Mouse (Mus musculus) heart, adult 18-20 months (tissue): ENCODE measurements around the gene Cmklr1. TPM values are rescaled to one million over a fixed set of nuclear protein-coding genes. Genes with fewer than 3 reads are reported as not detected.

Experiments used
- DNase-seq, 2 experiments: peaks; one replicate each; pipeline ENCODE4 v3.0.0; 2021 to 2022; ENCODE audit warnings: mixed read lengths in 1 of 2
- long read RNA-seq, 2 experiments: library from polyadenylated mRNA; stranded (forward); transcript quantifications; one replicate each; pipeline ENCODE4 v2.0.0; 2021
- total RNA-seq, 2 experiments: library from RNA; stranded (reverse); gene quantifications; 2 replicates each; pipeline ENCODE4 v1.2.3; 2021

The Cmklr1 gene
- 10 to 100 TPM; 21.3 to 22.3 TPM for total RNA-seq
- long read RNA-seq, experiment 1 = 0 reads
- long read RNA-seq, experiment 2 = 0 reads

DNA sequence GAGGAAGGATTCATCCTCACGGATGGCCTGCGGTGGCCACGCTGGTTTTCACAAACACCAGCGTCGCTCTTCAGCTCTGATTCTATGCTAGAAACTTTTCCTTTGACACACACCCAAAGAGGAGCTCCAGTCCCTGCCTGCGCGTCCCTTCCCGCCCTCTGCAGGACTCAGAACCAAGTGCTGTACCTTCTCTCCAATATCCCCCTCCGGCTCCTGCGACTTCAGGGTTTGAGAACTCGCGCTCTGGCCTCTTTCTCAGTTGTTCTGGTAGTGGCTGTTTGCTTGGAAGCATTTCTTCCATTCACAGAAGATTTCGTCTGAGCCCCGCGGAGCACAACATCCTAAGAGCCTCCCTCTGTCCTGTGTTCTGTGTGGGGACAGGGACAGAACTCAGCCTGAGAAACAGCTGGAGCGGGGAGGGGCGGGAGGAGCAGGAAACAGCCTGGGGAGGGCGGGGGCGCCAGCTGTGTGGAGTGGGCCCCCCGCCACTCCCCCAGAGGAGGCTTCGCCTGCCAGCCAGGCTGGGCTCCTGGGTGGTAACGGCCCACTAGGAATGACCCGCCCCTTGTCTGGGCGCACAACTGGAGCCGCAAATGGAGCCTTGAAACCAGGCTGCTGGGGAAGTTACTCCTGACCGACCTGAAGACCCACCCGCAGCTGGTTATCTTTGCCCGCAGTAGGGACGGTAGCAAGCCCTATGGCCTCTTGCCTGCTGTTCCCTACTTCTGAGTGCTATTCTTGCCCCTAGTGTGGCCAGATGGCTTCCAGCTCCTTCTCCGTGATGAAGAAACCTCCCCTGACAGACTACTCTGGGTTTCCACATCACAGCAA lies at the start of gene Cmklr1:
Gene Cmklr1 (minus strand): TSS at position 392 of the 831 bp plus-strand sequence.
- DNase-seq = peak; percentile 83 to 87

DNA sequence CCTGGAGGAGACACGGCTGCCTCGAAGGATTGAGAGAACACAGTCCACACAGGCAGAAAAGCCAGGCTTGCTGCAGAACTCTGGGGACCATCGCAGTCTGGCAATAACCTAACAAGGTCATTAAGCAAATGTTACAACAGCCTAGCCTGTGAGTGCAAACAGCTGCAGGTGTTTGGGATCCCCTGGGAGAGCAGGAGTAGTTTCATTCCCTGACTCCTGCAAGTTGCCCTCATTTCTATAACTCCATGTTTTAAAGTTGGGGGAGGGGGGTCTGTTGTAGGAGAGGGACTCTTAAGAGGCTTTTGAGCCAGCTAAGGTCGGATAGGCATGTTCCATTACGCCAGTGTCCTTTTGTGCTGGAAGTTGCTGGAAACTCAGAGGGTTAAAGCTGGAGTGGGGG lies 44.2 kb upstream of the Cmklr1 start:
- DNase-seq = peak in 1 of 2 experiments; percentile 37

DNA sequence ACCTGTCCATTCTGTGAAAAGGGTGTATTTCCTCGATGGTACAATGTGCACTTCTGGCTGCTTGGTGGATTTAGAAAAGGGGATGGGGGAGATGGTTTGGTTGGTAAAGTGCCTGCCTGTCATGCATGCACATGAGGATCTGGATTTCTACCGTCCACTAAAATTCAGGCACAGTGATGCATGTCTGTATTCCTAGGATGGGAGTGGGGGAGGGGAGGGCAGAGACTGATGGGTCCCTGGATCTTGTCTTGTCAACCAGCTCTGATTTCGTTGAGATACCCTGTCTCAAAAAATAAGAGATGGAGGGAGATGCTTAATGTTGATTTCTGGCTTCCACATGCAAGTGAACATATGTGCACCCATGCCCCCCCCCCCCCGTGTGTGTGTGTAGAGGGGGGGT lies 43.8 kb upstream of the Cmklr1 start:
- DNase-seq = no peak

DNA sequence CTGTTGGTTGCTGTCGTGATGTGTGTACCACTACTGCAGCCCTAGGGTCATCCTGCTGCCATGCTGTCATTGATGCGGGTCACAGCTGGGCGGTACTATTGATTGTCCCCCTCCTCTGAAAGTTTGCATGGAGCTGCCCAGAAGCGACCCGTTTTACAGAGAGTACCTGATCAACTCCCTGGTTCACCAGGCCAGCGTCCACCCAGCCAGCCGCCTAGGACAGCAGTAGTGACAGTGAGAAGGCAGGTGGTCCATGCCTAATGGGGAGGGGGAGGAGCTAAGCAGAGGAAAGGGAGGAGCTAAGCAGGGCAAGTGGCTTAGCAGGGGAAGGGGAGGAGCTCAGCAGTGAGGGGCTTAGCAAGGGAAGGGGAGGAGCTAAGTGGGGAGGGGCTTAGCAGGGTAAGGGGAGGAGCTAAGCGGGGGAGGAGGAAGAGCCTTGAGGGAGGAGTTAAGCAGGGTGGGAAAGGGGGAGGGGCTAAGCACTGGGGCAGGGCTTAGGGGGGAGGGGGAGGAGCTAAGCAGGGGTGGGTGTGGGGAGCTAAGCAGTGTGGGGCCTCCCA lies 43.0 kb upstream of the Cmklr1 start:
- no peak for DNase-seq

DNA sequence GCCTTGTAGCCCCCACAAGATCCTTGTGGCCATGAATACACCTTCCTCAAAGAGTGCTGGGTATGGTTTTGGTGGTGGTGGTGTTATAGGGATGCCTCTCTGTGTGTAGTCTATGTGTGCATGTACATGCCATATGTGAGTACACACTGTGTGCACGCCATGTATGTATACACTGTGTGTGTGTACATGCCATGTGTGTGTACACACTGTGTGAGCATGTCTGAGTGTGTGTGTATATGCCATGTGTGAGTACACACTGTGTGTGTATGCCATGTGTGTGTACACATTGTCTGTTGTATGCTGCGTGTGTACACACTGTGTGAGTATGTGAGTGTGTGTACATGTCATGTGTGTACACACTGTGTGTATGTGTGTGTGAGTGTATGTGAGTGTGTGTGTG lies 40.6 kb upstream of the Cmklr1 start:
- no peak for DNase-seq

DNA sequence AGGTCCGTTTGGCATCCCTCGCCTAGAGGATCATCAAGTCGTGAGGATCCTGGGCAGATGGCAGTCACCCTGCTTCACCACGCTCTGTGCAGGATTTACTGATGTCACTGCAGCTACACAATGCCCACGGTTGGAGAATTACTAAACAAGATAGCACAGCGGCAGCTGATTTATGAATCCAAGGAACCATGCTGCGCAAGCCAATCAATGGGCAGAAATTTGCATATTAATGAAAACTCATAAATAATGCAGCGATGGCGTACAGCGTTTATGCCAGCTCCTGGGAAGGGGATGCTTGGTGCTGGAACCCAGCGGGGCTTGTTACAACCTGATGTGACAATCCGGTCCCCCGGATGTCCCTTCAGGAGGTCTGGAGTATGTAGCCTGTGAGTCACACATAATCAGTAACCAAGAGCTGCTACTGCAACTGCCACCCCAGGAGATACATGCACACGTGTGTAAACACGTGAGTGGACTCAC lies 39.9 kb upstream of the Cmklr1 start:
- no peak for DNase-seq

DNA sequence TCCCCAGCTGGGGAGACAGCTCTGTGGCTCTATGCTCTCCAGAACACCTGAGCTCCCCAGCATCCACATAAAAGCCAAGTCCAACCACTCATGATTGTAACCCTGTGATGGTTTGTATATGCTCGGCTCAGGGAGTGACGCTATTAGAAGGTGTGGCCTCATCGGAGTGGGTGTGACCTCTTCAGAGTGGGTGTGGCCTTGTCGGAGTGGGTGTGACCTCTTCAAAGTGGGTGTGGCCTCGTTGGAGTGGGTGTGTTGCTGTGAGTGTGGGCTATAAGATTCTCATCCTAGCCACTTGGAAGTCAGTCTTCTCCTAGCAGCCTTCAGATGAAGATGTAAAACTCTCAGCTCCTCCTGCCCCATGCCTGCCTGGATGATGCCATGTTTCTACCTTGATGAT lies 37.3 kb upstream of the Cmklr1 start:
- DNase-seq = no peak

DNA sequence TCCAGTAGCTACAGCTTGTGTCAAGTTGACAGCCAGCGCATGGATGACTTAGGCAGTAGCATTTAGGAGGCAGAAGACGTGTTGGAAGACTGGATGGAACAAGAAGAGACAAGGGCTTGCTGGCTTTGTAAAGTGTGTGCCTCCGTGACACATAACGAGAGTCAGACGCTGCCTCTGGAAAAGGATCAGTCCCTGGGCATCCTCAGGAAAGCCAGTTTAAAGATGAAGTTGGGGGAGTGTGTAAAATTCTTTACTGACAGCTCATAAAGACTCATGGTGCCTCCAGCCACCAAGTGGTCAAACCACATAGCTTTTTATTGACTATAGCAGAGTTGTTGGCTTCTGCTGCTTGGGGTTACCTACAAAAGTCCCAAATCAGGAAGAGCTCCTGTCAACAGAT lies 35.2 kb upstream of the Cmklr1 start:
- DNase-seq = no peak

DNA sequence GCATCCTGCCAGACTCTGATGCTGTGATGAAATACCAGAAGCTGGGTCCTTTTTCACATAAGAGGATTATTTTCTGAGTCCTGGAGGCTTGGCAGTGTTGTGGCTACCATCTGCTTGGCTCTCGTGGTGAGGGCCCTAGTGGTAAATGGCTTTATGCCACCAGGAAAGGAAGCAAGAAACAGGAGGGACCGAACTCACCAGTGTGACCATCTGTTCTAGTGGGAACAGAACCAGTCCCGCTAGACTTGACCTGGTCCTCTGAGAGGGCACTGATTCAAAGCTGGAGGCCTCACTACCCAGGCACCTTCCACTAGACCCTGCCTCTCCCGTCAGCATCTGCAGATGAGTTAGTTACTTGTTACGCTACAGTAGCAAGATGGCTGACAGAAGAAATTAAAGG lies 33.0 kb upstream of the Cmklr1 start:
- DNase-seq = no peak

DNA sequence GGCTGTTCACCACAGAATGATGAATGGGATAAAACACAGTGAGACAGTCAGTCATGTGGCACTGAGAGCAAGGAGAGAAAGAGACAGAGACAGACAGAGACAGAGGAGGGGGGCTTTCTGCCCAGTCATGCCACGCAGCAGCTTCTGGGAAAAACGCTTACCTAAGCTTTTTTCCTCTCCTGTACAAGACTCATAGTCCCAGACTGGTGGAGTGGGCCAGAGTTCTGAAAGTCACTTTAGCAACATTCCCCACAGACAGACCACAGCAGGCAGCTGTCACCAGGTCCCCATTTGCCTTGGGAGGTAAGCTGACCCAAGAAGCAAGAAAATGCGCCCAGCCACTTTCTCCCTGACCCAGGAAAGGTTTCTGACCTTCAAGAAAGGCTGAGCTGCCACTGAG lies 32.2 kb upstream of the Cmklr1 start:
- no peak for DNase-seq

DNA sequence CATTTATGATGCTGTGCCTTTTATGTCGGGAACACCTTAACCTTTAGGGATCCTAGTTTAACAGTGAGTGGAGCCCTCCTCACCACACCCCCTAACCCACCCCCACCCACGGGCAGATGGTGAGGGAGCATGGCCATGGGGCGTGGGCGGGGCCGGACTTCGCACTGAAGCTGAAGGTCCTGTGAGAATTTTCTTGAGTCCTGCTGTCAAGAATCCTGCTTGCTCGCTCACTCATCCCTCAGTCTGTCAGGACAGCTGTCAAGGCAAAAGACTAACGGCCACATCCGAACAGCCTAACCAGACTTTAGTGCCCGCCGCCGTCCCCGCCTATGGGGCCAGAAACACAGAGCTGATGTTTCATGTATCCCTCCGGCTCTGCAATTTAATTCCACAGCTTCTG lies 31.0 kb upstream of the Cmklr1 start:
- no peak for DNase-seq

DNA sequence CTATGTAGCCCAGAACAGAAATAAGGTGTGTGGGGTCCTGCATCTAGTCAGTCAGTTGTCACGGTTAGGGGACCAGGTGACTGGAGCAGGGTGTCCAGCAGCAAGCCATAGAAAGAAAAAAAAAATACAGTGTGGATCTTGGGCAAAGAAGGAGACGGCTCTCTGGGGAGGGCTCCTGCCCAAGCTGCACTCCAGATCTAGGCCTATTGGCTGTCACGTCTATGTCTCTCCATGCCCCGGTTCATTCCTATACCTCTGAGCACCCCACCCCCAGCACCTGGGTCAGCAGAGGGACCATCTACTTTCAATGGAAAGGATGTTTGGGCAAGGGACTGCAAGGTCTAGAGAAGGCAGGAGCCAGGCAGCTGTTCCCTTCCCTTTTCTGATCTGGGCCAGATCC lies 29.3 kb upstream of the Cmklr1 start:
- no peak for DNase-seq

DNA sequence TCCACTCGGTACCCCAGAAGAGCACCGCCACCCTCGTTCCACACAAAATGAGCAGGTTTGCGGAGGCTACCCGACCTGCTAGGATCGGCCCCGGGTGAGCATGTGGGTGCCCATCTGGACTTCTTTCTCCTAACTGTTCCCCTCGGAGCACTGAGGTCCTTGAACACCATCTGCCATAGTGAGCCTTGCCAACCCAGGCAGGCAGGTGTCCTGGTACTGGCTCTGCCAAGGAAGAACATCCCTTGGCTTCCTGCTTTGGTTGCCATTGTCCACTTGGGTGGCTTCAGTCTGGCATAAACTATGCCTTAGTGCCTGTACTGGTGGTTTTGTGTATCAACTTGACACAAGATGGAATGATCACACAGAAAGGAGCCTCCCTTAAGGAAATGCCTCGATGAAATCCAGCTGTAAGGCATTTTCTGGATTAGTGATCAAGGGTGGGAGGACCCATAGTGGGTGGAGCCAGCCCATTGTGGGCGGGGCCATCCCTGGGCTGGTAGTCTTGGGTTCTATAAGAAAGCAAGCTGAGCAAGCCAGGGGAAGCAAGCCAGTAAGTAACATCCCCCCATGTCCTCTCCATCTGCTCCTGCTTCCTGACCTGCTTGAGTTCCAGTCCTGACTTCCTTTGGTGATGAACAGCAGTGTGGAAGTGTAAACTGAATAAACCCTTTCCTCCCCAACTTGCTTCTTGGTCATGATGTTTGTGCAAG lies 28.7 kb upstream of the Cmklr1 start:
- DNase-seq = no peak

DNA sequence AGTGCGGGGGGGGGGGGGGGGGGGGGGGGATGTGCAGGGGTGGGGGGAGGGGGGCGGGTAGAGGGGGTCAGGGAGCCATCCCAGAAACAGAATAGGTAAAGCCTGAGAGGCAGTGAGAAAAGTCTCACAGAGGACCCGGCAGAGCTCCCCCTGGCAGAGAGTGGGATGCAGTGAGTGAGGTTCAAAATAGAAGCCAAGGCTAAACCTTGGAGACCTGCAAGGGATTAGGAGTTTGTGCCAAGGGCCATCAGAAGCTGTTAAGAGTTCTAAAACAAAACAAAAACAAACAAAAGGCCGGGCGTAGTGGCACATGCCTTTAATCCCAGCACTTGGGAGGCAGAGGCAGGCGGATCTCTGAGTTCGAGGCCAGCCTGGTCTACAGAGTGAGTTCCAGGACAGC lies 27.3 kb upstream of the Cmklr1 start:
- no peak for DNase-seq

DNA sequence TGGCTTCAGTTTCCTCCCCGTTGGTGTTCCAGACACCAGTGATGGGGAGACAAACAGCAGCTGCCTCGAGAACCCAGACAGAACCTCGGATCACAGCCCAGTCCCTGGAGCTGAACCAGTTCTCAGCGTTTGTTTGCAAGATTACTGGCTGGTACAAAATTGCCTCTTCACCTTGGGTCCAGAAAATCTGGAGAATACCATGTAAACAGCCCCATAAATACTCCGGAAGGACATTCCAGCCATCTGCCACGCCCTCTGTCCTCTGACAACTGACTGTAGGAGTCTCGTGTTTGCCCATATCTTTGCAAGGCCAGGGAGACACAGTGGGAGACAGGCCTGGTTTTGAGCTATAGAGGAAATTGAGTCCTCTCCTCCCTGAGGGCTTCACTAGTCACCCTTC lies 24.6 kb upstream of the Cmklr1 start:
- peak; percentile 45 to 55 for DNase-seq

DNA sequence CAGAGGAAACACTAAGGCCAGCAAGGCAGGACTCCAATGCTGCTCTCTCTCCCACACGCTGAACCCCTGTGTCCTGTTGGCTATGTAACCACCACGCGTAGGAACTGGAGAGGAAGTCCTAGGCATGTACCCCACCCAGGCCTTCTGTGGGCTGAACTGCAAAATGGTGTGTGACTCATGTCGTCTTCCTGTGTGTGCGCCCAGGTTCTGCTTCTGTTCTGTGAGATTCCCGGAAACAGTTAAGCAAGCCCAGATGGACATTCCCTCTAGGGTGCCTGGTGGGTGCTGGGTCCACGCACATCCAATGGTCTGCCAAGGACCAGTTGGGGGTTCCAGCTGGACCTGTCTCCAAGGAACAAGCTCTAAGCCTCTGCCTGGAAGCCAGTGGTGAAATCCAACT lies 22.2 kb upstream of the Cmklr1 start:
- DNase-seq = peak; percentile 80 to 89

DNA sequence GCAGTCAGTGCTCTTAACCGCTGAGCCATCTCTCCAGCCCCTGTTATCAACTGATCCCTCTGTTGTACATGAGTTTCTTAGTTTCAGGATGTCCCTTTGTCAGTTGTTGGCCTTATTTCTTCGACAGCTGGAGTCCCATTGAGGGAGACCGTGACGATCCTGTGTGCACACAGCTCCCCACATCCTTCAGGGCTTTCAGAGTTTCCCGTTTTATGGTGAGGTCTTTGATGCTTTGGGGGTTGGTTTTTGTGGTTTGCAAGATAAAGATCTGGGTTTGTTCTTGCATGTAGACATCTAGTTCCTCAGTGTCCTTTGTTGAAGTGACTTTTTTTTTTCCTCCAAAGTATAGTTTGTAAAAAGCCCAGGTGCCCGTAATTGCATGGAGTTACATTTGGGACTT lies 20.4 kb upstream of the Cmklr1 start:
- no peak for DNase-seq

DNA sequence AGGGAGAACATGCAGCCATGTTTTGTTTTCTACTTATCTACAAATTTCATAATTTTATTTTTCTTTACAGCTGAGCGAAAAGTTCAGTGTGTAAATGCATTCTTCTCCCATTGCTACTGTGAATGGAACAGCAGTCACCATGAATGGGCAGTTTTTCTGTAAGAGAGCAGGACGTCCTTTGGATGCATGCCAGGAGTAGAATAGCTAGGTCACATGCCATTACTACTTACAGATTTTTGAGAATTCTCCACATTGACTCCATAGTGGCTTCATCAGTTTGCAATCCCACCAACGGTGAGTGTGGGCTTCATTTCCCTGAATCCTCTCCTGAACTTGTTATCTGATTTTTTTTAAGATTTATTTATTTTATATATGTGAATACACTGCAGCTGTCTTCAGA lies 19.9 kb upstream of the Cmklr1 start:
- no peak for DNase-seq

DNA sequence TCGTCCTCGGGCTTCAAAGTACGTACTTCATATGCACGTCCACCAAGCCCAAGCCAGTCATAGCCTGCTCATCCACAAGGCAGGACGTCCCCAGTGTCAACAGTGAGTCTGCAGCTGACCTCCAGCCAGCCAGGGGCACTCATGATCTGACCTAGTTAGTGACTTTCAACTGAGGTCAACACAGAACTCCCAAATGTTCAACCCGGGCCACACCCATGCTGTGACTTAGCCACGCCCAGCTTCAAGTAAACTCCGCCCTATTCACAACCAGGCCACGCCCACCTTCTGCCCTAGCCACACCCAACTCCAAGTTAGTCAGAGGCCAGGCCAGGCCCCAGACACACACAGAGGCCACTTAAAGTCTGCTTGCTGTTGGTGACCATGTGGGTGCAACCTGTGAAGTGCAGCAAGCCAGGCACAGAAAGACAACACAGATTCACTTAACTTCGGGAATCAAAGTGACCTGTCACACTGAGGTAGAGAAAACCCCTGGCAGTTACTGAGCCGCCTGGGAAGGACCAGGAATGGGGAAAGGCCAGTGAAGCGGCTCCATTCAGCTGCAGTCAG lies 14.5 kb upstream of the Cmklr1 start:
- no peak for DNase-seq

DNA sequence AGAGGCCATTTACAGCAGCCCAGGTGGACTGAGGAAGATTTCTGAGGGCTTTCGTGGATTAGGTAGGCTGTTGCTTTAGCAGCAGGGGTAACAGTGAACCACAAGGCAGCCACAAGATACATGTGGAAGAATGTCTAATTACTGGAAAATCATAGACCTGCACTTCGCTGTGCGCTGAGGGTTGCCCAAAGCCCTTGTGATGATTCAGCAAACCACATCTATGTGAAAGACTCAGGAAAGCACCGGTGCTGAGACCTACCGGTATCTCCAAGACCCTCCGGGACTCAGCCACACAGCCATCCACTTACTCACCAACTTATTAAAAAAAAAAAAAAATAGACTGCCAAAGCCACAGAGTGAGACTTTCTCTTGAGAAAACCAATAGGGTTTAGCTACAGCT lies 13.9 kb upstream of the Cmklr1 start:
- no peak for DNase-seq

DNA sequence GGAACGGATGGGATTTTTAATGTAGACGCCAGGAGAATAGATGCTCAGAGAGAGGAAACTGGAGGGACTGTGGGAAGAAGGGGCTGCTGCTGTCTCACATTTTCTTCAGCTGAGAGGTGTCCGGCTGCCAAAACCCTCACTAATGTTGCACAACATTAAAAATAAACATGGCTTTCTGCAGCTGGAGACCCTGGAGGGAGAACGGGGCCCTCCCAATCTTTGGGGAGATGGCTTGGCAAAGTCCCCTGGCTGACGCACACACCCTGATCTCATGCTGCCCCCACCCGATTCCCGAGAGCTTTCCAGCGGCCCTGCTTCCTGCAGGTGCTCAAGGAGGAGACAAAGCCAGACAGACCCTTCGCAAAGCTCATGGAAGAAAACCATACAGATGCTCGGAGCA lies 10.6 kb upstream of the Cmklr1 start:
- peak; percentile 87 to 90 for DNase-seq

DNA sequence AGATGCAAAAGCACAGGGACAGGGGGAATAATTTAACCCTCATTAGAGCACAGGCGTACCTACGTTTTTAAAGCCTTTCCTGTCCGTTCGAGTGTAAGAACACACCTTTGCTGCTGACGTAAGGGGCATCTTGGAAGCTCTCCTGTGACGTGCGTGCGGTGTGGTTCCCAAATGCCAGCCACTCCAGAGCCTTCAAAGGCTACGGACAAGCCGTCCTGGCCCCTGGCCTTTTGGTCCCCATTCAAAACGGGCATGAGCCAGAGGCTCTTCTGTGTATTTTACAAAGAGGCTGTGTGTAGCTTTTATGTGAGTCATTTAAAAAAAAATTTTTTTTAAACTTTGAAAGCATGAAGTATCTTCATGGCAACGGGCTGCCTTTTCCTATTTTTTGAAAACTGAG lies 4.6 kb upstream of the Cmklr1 start:
- no peak for DNase-seq

DNA sequence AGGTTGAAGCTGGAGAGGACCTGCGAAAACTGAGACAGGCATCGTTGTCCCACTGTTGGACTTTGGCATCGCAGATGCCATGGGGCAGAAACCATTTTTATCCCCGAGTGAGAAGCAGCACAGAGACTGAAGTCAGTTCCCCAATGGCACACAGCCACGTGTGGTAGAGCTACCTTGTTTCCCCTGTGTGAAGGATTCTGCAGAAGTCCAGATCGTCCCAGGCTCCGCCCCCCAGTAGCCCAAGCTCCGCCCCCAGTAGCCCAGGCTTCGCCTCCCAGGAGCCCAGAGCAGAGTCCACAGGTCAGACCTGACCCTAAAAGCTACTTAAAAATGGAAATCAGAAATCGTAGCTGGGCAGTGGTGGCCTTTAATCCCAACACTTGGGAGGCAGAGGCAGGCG lies 4.0 kb upstream of the Cmklr1 start:
- no peak for DNase-seq
